Mouse (Mus musculus): Measurements from ENCODE around the gene Jade2.

Gene Jade2

DNA sequence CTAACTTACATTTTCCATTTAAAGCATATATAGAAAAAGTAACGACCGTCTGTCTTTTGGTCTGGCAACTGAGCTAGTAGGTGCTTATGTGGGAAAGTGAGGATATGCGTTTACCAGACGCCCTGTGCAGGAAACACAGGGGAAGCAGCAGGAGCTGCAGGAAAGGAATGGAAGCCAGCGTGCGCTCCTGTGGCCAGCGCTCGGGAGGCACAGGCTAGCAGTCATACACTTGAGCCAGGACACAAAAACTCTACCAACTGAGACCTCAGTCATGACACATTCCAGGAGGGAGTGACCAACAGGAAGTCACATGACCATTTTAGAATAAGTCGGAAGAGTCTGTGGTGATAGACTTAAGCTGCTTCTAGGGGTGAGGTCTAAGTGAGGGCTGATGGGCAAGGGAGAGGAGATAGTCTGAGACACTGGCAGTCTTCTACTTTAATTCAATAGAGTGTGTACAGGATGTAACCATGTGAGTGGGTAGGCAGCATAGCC, 76.6 kb downstream of the Jade2 start:
- DNase-seq, result no peak

DNA sequence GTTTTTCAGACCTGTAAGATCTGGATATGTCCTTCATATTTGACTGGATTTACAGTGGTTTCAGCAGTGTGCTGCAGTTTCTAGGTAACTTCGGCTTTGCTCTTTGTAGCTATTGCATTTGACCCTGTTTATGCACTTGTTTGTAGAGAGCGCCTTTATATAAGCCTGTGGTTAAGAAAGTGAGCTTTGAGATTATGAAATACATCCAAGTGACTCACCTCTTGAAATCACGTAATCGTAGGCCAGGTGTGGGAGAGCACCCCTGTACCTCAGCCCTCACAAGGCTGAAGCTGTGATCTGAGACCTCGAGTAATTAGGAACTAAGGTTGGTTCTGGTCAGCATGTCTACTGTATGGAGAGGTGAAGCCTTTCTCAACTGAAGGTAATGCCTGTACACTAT, 80.0 kb downstream of the Jade2 start:
- DNase-seq, result no peak

DNA sequence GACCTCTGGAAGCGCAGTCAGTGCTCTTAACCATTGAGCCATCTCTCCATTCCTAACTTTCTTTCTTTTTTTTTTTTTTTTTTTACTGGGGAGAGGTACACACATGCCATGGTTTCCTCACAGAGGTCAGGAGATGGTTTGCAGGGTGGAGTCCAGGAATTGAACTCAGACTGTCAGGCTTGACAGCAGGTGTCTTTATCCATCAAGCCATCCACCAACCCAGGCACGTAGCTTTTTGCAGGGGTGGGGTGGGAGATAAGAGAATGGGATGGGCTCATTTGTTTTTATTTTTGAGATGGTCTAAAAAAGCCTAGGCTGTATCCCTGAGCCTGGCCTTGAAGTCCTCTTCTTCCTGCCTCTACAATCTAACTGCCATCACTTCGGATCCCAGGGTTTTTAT, 81.9 kb downstream of the Jade2 start:
- DNase-seq, result no peak

DNA sequence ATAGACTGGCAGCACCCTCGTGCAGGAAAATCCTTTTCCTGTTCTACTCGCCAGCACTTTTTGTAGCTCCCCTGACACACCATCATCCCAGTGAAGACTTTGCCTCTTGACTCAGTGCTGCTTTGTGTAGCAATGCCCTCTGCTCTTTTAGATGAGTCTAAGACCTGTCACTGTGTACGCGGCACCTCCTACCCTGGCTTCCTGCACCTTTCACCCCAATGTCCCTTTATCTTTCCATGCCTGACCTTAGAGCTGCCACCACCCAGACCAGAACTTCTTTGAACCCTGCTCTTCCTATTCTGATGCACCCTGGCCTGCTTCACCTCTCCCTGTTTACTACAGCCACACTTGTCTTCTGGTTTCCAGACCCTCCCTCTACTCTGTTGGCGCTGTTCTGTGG, 89.2 kb downstream of the Jade2 start:
- DNase-seq, result no peak

DNA sequence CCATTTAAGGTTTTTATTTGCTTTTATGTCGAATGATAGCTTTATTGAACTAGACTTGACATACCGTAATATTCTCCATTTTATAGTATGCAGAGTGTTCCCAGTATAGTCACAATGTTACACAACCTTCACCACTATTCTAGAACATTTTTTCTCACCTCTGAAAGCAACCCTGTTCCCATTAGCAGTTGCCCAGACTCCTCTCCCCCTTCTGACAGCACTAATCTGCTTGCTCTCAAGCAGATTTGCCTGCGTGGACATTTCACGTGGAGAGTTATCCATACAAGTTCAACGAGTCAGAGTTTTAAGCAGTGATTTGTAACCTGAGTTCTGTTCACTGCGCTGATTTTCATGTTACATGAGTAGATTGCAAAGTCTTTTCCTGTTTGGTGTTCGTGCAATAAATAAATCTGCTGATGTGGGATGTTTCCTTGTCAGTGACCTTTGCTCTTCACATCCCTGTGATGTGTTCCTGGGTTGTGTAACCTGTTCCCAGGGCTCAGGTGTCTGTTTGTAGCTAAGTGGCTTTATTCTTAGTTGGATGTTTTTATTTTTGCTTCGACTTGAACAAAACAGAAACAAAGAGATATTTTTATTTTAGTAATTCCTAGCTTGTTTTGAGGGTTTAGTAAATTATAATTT, 89.8 kb downstream of the Jade2 start:
- DNase-seq, result no peak

DNA sequence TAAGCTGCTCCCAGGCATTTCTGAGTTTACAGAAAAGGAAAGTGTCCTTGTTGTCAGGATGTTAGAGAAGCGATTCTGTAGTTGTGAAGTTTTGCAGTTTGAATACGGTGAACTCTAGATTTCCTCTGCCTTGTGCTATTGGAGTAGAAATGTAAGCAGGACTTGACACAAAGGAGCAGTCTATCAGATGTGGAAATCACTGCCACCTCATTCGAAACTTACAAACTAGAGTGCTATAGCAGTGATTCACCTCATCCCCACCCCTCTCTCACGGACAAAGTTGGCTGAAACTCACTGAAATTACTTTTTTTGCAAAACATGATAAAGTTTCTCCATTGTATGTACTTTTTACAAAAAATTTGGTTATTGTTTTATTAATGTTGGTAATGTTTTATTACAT, 92.6 kb downstream of the Jade2 start:
- no peak for DNase-seq

DNA sequence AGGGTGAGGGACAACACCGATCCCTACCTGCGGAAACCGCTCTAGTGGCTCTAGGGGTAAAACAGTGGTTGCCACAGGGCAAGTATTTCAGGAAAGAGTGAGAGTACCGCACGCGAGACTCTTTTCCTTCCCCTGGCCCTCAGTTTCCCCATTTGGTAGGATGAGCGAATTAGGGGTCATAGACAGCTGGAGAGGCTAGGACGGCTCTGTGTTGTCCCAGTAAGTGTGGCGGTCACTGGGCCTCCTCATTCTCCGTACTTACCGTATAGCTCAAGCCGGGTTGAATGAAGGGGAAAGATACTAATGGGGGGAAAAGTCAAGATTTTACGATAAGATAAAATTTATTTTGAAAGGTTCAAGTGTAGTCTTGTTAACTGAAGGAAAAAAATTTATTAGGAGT, 93.5 kb downstream of the Jade2 start:
- DNase-seq, result no peak
